Mouse (Mus musculus): ENCODE data around the gene 1600015I10Rik. TPM values are rescaled to one million over a fixed set of nuclear protein-coding genes. Genes with fewer than 3 reads are reported as not detected.
"Not testable (repeated sequence)": the region's sequence is repeated elsewhere in the genome, so short reads cannot be mapped to it uniquely, and the experiment has no call there.

The 1600015I10Rik gene
- total RNA-seq (2014; rRNA removed; ENCODE audit: low replicate concordance) (not detected in 2 replicates), polyA plus RNA-seq (2015; fragmentation: Nextera tagmentation; extraction: Ambion mirVana) (0.07 and 0.08 TPM in 2 replicates)

- DNase-seq (ENCODE audit: low spot score) (no peak), ATAC-seq (ENCODE audit: insufficient read depth, low read depth) (no peak)
- TF ChIP-seq CTCF (IDR thresholded peaks at IDR 0.05; ENCODE audit: low read depth) (no peak), EP300 (IDR thresholded peaks at IDR 0.05; ENCODE audit: low read depth) (no peak)
- Histone ChIP-seq H3K4me3 (ENCODE audit: low read depth, low read length) (no peak within 1 kb of the TSS), H3K27me3 (ENCODE audit: control insufficient read depth, insufficient read depth, low read length) (no peaks in the 10 kb centered on the region), H3K27ac (ENCODE audit: low read depth) (no peak within 1 kb of the TSS), H3K9me3 (replicated peaks; ENCODE audit: control insufficient read depth, low read length) (no peaks in the 10 kb centered on the region), H3K9ac (replicated peaks; ENCODE audit: low read depth, low read length) (no peak within 1 kb of the TSS), H3K4me2 (ENCODE audit: low read depth, low read length) (no peak within 1 kb of the TSS), H3K4me1 (ENCODE audit: control insufficient read depth, insufficient read depth) (peaks cover 3% of the 10 kb centered on the region; the same call in 1 of the 2 replicates), H3K36me3 (replicated peaks; ENCODE audit: control insufficient read depth, insufficient read depth, low read length) (no peaks in the 10 kb centered on the region)
- WGBS: 74% methylated on average over 5 of the region's 5 CpGs
Observed at GRCm38 (mm10) chr6:48929595-48929994, at the start of gene 1600015I10Rik. Gene 1600015I10Rik (plus strand): TSS chr6:48929895.

GRCm38 (mm10) chr6:48894203-48894602 is 35.5 kb upstream of the 1600015I10Rik start:
- no peak overlapping the region for H3K27ac ChIP-seq (ENCODE audit: low read depth)
- H3K9me3 ChIP-seq (replicated peaks; ENCODE audit: control insufficient read depth, low read length): no peaks in the 10 kb centered on the region
- no peaks in the 10 kb centered on the region for H3K36me3 ChIP-seq (replicated peaks; ENCODE audit: control insufficient read depth, insufficient read depth, low read length)
- 48% methylated on average over 4 of the region's 4 CpGs for WGBS
- no peak overlapping the region for H3K4me3 ChIP-seq (ENCODE audit: low read depth, low read length)
- no peak overlapping the region for H3K9ac ChIP-seq (replicated peaks; ENCODE audit: low read depth, low read length)
- no peak for DNase-seq (ENCODE audit: low spot score)
- H3K27me3 ChIP-seq (ENCODE audit: control insufficient read depth, insufficient read depth, low read length): no peaks in the 10 kb centered on the region
- no peak for ATAC-seq (ENCODE audit: insufficient read depth, low read depth)
- no peak overlapping the region for H3K4me2 ChIP-seq (ENCODE audit: low read depth, low read length)
- TF ChIP-seq EP300 (IDR thresholded peaks at IDR 0.05; ENCODE audit: low read depth) (no peak), CTCF (IDR thresholded peaks at IDR 0.05; ENCODE audit: low read depth) (no peak)
- no peaks in the 10 kb centered on the region for H3K4me1 ChIP-seq (ENCODE audit: control insufficient read depth, insufficient read depth)

- H3K36me3 ChIP-seq (replicated peaks; ENCODE audit: control insufficient read depth, insufficient read depth, low read length): no peaks in the 10 kb centered on the region
- H3K4me1 ChIP-seq (ENCODE audit: control insufficient read depth, insufficient read depth): no peaks in the 10 kb centered on the region
- ATAC-seq (ENCODE audit: insufficient read depth, low read depth) (no peak), DNase-seq (ENCODE audit: low spot score) (no peak)
- H3K27ac ChIP-seq (ENCODE audit: low read depth): no peak overlapping the region
- no peak overlapping the region for H3K4me3 ChIP-seq (ENCODE audit: low read depth, low read length)
- H3K4me2 ChIP-seq (ENCODE audit: low read depth, low read length): no peak overlapping the region
- WGBS: 66% methylated on average over 8 of the region's 8 CpGs
- TF ChIP-seq CTCF (IDR thresholded peaks at IDR 0.05; ENCODE audit: low read depth): no peak
- TF ChIP-seq EP300 (IDR thresholded peaks at IDR 0.05; ENCODE audit: low read depth): no peak
- H3K27me3 ChIP-seq (ENCODE audit: control insufficient read depth, insufficient read depth, low read length): no peaks in the 10 kb centered on the region
- H3K9me3 ChIP-seq (replicated peaks; ENCODE audit: control insufficient read depth, low read length): no peaks in the 10 kb centered on the region
- H3K9ac ChIP-seq (replicated peaks; ENCODE audit: low read depth, low read length): no peak overlapping the region
Observed at GRCm38 (mm10) chr6:48894938-48895818, 34.5 kb upstream of the 1600015I10Rik start.

- Histone ChIP-seq H3K9ac (replicated peaks; ENCODE audit: low read depth, low read length) (no peak overlapping the region), H3K27me3 (ENCODE audit: control insufficient read depth, insufficient read depth, low read length) (no peaks in the 10 kb centered on the region), H3K4me2 (ENCODE audit: low read depth, low read length) (no peak overlapping the region), H3K36me3 (replicated peaks; ENCODE audit: control insufficient read depth, insufficient read depth, low read length) (no peaks in the 10 kb centered on the region), H3K27ac (ENCODE audit: low read depth) (no peak overlapping the region), H3K4me1 (ENCODE audit: control insufficient read depth, insufficient read depth) (no peaks in the 10 kb centered on the region), H3K4me3 (ENCODE audit: low read depth, low read length) (no peak overlapping the region), H3K9me3 (replicated peaks; ENCODE audit: control insufficient read depth, low read length) (no peaks in the 10 kb centered on the region)
- TF ChIP-seq EP300 (IDR thresholded peaks at IDR 0.05; ENCODE audit: low read depth) (no peak), CTCF (IDR thresholded peaks at IDR 0.05; ENCODE audit: low read depth) (no peak)
- WGBS: 79% methylated on average over 5 of the region's 5 CpGs
- ATAC-seq (ENCODE audit: insufficient read depth, low read depth): no peak
- no peak for DNase-seq (ENCODE audit: low spot score)
Observed at GRCm38 (mm10) chr6:48895941-48896340, 33.8 kb upstream of the 1600015I10Rik start.

GRCm38 (mm10) chr6:48896956-48897355 is 32.7 kb upstream of the 1600015I10Rik start:
- no peak for ATAC-seq (ENCODE audit: insufficient read depth, low read depth)
- H3K27ac ChIP-seq (ENCODE audit: low read depth): no peak overlapping the region
- H3K4me3 ChIP-seq (ENCODE audit: low read depth, low read length): no peak overlapping the region
- no peak overlapping the region for H3K9ac ChIP-seq (replicated peaks; ENCODE audit: low read depth, low read length)
- H3K36me3 ChIP-seq (replicated peaks; ENCODE audit: control insufficient read depth, insufficient read depth, low read length): no peaks in the 10 kb centered on the region
- no peak overlapping the region for H3K4me2 ChIP-seq (ENCODE audit: low read depth, low read length)
- WGBS: 70% methylated on average over 5 of the region's 5 CpGs
- H3K9me3 ChIP-seq (replicated peaks; ENCODE audit: control insufficient read depth, low read length): no peaks in the 10 kb centered on the region
- TF ChIP-seq CTCF (IDR thresholded peaks at IDR 0.05; ENCODE audit: low read depth) (no peak), EP300 (IDR thresholded peaks at IDR 0.05; ENCODE audit: low read depth) (no peak)
- no peaks in the 10 kb centered on the region for H3K4me1 ChIP-seq (ENCODE audit: control insufficient read depth, insufficient read depth)
- no peak for DNase-seq (ENCODE audit: low spot score)
- H3K27me3 ChIP-seq (ENCODE audit: control insufficient read depth, insufficient read depth, low read length): no peaks in the 10 kb centered on the region

GRCm38 (mm10) chr6:48901316-48901715 is 28.4 kb upstream of the 1600015I10Rik start:
- not testable (repeated sequence) for H3K9me3 ChIP-seq (replicated peaks; ENCODE audit: control insufficient read depth, low read length); H3K4me2 ChIP-seq (ENCODE audit: low read depth, low read length); H3K9ac ChIP-seq (replicated peaks; ENCODE audit: low read depth, low read length); H3K27ac ChIP-seq (ENCODE audit: low read depth); H3K4me1 ChIP-seq (ENCODE audit: control insufficient read depth, insufficient read depth); H3K4me3 ChIP-seq (ENCODE audit: low read depth, low read length); H3K36me3 ChIP-seq (replicated peaks; ENCODE audit: control insufficient read depth, insufficient read depth, low read length); ATAC-seq (ENCODE audit: insufficient read depth, low read depth); DNase-seq (ENCODE audit: low spot score); H3K27me3 ChIP-seq (ENCODE audit: control insufficient read depth, insufficient read depth, low read length)
- WGBS: 89% methylated on average over 11 of the region's 11 CpGs
